Mouse (Mus musculus): ENCODE measurements around the gene Tmem266.
A peak's percentile ranks its signal among the peaks of the same experiment; 100 is the strongest.

Tmem266 gene

DNA sequence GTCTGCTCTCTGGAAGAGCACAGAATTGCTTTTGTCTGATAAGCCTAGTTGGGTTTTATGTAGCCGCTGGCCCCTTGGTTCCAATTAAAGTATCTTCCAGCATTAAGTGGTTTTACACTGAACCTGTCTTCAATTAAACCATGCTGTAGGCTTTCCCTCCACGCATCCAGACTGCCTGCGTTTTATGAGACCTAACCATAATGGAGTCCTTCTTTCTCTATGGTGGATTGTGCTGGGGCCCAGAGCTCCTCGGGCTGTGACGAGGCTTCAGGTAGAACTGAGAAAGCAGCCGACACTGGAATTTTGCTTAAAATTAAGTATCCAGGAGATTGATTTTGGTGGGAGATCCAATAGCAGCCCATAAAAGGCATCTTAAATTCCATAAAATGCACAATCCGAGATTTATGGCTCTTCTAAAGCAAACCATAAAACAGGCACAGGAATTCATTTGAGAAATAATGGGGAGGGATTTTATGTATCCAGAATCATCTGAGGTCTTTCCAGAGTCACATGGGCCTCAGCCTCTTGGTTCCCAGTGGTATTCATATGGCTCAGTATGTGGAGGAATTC is 72.4 kb downstream of the Tmem266 start:
- no peak for DNase-seq (ENCODE audit: low spot score in 2 of 2)

DNA sequence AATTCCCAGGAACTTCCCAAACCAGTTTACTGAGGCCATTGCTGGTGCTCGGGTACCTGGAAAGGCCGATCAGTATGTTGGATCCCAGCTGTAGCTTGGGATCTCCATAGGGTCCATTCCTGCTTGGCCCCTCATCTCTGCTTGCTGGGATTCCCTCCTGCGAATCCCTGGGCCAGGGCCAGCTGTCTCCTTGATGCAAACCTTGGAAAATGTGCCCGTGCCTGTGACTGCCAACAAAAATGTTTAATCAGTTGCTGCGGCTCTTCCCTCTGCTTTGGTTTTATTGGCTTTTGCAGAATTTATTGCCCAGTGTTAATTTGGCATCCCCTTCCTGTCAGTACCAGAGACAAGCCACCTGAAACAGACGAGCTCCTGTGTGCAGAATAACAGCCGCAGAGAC is 75.6 kb downstream of the Tmem266 start:
- no peak for DNase-seq (ENCODE audit: low spot score in 2 of 2)

DNA sequence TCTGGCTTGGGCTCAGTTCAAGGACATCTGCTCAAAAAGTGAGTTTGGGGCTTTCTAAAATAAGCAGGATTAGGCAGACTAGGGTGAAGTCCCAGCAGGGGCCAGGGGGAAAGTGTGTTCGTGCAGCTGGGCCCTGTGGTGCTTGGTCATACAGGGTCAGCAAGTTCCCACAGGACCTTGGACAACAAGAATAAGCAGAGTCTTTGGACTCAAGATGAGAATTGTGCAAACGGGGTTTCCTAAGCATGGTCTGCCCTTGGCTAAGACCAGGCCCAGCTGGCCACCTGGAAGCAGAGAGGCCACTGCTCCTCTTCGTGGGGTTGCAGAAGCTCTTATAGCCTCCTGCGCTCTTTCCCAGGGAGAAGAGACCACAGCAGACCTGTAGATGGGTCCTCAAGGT is 77.5 kb downstream of the Tmem266 start:
- no peak for DNase-seq (ENCODE audit: low spot score in 2 of 2)

DNA sequence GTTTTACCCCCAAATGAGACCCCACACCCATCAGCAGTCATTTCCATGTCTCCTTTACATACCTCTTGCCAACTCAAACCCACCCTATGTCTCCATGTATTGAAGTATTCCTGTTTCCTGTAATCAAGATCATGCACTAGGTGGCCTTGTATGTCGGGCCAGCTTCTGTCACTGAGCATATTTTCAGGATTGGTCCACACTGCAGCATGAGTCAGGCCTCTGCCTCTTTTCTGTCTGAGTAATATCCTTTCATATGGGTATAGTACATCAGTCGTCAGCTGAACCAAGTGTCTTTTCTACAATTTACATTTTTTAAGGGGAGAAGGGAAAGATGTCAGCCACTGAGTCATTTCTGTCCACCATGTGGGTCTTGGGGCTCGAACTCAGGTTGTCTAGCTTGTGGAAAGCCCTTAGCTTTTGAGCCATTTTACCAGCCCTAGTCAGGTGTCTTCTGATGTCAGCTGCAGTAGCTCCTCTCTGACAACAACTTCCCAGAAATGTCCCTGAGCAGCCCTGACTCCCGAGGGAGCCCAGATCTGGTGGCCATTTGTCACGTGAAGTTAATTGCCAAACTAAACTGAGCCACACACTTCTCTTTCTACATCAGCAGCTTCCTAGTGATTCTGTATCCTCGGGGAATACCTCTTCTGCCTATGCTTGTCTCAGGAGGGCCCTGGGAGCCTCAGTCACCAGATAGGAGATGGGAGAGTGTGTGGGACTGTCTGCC is 78.4 kb downstream of the Tmem266 start:
- no peak for DNase-seq (ENCODE audit: low spot score in 2 of 2)

DNA sequence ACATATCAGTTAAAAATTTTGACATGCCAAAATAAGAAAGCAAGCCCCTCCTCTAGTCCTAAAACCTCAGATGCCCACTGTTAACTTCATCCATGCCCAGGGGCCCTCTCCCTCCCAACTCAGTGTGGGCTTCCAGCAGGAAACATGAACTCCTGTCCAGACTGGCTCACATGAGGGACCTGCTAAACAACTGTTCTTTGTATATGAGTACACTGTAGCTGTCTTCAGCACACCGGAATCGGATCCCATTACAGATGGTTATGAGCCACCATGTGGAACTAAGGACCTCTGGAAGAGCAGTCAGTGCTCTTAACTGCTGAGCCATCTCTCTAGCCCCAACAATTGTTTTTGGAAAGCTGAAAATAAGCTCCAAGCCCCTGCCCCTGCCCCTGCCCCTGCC is 80.1 kb downstream of the Tmem266 start:
- no peak for DNase-seq (ENCODE audit: low spot score in 2 of 2)

DNA sequence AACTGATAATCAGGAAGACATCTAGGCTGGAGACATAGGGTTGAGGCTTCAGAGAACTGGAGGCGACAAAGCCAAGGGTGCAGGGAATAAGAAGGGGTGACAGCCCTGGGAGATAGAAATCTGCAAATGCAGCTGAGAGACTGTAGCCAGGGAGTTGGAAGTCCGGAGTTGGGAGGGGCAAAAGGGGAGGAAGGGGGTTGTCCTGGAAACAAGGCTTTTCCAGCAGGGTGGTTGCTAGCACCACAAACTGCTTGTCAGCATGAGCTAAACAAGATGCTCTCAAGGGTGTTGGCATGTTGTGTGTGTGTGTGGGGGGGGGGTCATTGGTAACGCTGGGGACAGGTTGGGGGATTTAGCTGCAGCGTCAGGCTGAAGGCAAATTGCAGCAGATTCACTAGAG is 82.1 kb downstream of the Tmem266 start:
- DNase-seq (ENCODE audit: low spot score in 2 of 2): no peak

DNA sequence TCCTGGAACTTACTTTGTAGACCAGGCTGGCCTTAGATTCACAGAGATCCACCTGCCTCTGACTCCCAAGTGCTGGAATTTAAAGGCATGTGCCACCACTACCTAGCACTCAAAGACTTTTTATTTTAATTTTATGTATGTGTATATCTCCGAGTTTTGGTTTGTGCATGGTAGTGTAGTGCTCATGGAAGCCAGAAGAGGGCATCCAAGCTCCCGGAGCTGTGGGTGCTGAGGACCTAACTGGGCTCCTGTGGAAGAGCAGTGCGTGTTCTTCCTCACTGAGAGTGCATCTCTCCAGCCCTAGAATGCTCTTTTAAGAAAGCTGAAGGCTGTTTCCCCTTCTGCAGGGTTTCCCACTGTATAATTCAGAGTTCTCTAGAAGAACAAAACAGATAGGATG is 83.1 kb downstream of the Tmem266 start:
- DNase-seq (ENCODE audit: low spot score in 2 of 2): no peak

DNA sequence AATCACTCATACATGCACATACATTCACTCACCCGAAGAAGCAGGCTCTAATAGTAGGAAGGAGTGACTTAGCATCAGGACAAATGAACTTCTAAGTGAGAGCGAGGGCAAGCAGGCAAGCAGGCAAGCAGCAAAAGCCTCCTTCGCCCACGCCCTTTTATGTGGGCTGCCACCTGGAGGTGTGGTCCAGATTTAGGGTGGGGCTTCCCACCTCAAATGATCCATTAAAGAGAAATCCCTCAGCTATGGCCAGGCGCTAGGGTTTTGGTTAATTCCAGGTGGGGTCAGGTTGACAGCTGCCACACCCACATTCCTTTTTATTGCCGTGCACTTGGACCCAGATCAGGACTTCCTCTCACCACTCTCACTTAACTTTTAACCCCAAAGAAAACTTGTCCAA is 83.7 kb downstream of the Tmem266 start:
- peak; percentile 5 to 28 for DNase-seq (ENCODE audit: low spot score in 2 of 2)

DNA sequence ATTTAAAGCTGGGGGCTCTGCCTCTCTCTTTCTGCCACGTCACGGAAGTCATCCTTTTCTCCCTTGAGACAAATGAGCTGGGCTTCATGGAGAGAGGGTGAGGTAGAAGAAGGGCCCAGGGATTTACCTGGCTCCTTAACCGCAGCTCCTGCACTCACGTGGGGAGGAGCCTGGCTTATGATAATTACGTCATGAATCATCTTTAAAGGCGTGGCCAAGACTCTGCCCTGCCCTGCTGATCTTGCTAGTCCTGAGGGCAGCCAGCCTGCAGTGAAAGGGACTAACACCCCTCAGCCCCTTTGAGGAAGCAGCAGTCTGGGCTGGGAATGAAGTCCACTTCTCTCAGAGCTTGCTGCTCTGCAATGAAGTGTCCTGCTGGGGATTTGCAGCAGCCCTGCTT is 84.4 kb downstream of the Tmem266 start:
- no peak for DNase-seq (ENCODE audit: low spot score in 2 of 2)

DNA sequence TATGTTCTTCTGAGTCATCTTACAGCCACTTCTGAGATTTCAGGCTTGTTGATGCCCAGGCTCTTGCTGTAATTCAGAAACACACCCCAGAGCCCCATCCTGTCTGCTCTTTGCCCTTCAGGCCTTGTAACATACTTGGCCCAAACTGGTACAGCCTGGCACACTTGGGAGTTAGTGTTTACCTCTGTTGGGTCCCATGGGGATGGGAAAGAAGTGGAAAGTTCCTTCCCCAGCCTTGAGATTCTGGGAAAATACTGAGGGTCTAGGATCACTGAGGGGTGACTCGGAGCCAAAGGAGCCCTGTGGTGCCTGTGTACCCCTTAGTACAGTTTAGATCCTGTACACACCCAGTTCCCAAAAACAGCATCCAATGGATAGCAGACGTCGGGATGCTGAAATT is 95.1 kb downstream of the Tmem266 start:
- peak in 1 of 2 experiments; percentile 34 for DNase-seq (ENCODE audit: low spot score in 2 of 2)

DNA sequence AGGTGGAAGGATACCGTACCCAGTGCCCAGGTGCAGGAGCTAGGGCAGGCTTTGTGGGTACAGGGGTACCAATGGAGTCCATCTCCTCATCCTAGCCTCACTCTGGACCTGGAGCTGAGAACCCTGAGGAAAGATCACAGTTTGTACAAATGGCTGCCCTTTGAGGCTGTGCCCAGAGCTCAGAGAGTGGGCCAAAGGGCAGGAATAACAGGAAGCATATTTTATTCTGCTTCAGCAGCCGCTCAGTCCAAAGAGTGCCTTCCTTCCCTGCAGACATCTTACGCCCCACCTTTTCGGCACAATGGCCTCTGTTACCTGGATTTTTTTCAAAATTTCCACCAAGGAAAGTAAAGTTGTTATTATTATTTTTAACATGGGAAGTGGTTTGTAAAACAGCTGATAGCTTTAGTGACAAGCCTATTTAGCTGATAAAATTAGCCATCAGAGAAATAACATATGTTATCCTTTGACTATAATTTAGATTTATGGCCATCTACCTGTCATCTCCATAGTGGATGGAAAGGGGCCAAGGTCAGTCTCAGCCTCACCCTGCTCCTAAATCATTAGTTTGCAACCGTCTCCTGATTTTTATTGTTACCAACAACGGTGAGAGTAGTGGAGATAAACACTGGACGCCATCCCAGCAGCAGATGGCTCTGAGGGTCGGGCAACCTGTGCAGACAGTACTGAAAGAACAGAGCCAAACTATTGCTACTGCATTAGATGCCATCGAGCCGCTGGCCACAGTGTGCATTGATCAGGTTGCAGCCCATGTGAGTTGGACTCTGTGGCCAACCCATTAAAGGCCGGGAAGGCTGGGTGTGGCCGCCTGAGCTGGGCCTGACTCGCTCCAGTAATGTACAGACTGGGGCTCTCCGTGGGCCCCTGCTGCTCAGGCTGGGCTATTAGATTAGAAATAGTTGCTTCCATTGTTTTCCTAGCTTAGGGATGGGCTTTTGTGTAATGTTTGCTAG is 97.0 kb downstream of the Tmem266 start:
- no peak for DNase-seq (ENCODE audit: low spot score in 2 of 2)

DNA sequence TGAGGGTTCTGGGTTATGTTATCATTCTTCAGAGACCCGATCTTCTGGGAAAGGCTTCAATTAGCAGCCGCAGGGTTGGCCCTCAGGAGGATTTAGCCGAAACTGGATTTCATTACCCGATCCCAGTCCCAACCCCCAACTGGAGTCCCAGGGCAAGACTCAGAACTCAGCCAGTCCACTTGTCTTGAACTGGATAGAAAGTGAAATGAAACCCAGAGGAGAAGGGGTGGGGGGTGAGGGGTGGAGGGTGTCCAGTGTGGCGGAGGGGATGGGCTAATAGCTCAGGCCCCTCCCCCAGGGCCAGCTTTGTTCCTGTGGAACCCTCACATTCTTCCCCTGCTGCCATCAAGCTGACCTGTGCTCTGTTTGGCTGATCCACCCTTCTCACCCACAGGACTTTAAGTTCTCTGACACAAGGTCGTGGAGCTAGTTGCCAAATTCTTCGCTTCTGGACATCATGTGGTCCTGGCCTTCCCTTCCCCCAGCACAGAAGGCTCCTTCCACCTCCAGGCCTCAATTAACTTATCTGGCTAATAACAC is 98.6 kb downstream of the Tmem266 start:
- peak in 1 of 2 experiments; percentile 51 for DNase-seq (ENCODE audit: low spot score in 2 of 2)

DNA sequence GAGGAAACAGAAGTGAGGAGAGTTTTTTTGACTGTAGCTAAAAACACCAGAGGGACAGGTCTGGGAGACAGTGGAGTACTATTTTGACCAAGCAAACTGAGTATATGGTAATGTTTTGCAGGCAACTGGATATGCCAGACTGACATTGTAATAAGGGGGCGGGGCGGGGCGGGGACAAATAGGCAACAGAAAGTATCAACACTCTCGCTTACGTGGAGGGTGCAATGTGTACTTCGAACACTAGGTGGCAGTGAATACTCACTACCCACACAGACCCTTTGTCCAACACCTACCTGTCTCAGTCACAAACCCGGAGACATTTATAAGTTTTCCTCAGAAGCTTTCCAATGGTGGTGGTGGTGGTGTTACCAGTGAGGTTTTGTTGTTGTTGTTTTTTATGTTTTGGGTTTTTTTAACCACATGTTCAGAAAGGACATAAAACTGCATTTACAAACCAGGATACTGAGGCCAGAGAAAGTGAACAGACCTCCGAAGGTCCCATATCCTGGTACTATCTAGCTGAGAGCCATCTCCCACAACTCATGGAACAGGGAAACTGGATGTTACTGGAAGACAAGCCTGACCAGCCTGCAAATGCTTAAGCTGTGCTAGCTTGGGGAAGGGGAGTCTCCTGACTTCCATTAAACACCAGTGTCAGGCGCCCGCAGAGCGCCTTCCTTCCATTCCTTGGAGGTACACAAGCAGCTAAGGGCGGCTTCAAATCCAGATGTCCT is 102.7 kb downstream of the Tmem266 start:
- DNase-seq (ENCODE audit: low spot score in 2 of 2): peak; percentile 58 to 76

DNA sequence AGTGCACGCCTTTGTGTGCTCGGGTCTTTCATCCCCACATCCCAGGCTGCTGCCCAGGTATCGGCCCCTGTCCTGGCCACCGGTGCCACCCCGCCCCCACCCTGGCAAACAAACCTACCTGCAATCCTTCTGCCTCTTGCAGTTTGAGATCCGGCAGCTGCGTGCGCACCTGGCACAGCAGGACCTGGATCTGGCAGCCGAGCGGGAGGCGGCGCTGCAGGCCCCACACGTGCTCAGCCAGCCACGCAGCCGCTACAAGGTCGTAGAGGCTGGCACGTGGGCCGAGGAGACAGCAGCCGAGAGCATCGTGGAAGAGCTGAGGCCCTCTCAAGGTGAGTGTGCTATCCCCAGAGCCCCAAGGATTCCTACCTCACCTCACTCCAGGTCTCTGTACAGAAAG is 103.4 kb downstream of the Tmem266 start:
- DNase-seq (ENCODE audit: low spot score in 2 of 2): peak in 1 of 2 experiments; percentile 26

DNA sequence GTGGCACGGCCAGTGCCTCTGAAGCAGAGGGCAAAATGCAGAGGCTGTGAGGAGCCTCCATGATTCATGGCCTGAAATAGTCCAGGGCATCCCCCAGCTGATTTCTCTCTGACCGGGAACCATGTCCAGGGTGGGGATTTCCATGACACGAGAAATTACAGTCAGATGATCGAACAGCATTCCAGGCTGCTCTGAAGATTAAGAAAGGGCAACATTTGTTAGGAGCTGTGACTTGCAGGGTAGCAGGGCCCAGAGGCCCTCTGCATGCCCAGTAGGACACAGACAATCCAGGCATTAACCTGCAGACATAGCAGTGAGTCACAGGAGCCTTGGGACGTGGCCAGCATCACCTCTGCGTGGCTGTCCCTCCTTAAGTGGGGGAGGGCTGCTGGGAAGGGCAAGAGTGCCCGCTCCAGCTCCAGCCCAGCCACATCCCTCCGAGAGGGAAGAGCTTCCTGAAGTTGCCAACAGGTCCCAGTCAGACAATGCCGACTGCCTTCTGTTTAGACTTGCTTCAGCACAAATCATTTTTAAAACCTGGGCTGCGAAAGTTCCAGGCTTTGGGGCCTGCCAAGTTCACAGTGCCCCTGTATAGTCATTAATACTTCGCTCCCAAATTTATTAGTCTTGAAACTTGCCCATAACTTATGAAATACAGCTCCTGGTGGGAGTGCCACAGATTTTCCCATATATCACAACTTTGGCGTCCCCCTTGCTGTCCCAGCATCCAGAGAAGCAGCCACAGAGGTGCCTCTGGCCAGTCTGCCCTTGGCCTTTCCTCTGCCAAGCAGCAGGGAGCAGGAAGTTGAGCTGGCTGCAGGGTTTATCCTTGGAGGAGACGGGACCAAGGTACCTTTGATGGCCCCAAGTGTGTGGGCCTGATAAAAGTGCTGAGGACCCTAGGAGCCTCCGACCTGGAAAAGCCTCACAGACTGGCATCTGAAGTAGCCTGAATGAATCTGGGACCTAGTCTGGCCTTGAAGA is 105.9 kb downstream of the Tmem266 start:
- DNase-seq (ENCODE audit: low spot score in 2 of 2): no peak

DNA sequence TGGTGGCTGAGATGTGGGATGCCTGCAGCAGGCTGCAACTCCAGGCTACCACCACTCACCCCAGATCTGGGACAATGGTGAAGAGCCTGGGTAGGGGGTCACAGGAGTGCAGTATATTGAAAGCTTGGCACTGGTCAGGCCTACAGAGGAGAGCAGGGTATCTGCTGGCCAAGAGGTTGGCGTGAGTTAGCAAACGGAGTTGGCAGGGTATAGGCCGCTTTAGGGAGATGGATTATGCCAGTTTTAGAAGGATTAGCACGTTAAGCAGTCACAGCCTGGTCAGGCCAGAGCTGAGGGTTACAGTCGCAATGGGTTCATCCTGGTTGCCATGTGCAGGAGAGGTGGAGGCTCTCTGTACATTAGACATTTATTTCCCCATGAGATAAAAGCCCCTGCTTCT is 107.2 kb downstream of the Tmem266 start:
- DNase-seq (ENCODE audit: low spot score in 2 of 2): no peak

DNA sequence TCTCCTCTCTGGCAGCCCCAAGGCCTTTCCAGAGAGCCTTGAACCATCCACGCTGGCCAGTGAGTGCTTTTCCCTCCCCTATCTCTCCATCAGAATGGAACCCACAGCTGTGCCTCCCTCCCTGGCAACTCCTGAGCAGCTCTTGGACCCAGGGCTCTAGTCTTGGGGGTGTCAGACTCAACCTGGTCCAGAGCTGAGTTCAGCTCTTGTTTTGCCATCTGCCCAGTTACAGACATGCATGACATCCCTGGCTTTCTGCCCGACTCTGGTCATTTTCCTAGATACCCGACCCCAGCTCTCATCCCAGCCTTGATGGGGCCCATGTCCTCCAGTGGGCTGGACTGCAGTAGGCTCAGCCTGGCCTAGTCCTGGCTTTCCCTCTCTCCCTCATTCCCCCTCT is 111.7 kb downstream of the Tmem266 start:
- no peak for DNase-seq (ENCODE audit: low spot score in 2 of 2)

DNA sequence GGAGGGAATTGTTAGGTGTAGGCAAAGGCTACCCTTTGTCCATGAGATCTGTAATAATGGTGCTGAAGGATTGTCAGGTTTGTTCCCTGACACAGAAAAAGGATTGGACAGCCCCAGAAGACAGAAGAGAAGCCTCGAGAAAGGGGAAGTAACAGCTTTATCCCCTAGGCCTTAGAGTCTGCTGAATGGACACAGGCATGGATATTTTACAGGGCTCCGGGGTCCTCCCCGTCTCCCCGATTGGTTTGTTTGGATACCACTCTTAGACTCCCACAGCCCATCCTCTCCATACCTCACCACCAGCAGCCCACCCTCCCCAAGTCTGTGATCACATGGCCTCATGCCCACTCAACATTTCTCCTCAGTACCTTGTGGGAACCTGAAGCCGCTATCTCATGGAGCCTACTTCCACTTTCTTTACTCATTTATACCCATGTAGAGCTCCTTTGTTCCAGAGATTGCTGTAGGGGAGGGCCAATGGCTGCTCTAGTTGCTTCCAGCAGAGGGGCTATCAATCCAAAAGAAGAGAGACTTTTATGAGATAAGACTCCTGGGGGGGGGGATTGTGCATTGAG is 112.6 kb downstream of the Tmem266 start:
- DNase-seq (ENCODE audit: low spot score in 2 of 2): no peak

DNA sequence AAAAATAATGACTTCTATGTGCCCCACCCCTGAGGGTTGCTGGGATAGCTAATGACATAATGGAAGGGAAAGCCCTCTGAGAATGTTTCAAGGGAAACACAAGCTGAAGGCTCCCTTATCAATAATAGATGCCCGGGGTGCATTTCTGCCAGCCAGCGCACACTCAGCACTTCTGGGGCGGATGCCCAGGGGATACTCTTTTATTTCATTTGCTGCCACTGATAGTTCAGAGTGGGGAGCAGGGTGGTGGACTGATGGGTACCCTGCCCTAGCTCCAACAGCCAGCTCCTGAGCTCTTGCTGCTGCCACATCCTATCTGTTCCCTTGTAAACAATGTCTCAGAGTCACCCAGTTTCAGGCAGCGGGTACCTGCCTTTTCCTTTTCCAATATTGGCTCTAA is 120.8 kb downstream of the Tmem266 start:
- no peak for DNase-seq (ENCODE audit: low spot score in 2 of 2)

DNA sequence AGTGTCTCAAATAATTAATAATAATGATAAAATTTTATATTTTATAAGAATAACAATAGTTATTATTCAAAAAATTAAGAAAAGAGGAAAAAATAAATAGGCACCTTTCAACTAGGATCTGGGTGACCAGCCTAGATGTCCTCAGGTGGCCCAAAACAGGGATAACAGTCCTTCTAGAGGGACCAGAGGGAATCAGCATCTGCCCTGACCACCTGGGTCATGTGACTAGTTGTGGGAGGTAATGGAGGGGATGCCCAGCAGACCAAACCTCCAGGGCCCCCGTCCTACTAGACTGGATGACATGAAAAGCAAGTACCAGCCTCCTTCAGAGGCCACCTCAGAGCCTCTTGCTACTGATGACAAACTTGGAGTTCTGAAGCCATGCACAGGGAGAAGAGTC is 122.4 kb downstream of the Tmem266 start:
- no peak for DNase-seq (ENCODE audit: low spot score in 2 of 2)

Data from urinary bladder, postnatal 36 days (tissue).